Mouse (Mus musculus): ENCODE data around the gene Eed.

GRCm38 (mm10) chr7:89998006-89998623, 17.3 kb upstream of the Eed start:
- TF ChIP-seq POLR2A (IDR thresholded peaks at IDR 0.05; ENCODE audit: insufficient read depth, low read depth, low read length) (no peak), CTCF (IDR thresholded peaks at IDR 0.05) (peak; percentile 89), EP300 (IDR thresholded peaks at IDR 0.05; ENCODE audit: insufficient read depth, low read depth, low read length) (no peak)

Measured in heart, adult 2 months (tissue).